Mouse (Mus musculus) hindbrain, embryonic 13.5 days (tissue): ENCODE results near the gene Kptn. TPM values are rescaled to one million over a fixed set of nuclear protein-coding genes. Genes with fewer than 3 reads are reported as not detected.

ENCODE experiments used
- ATAC-seq: fragments of 200-750 bp; cut with Nextera tagmentation; 2 replicates; pipeline ENCODE4 v1.8.0; 2017; ENCODE audit warnings: moderate TSS enrichment; ENCODE audit not compliant: low FRiP score
- H3K27ac ChIP-seq: fragments of 300-500 bp; sonication (generic); 2 replicates; pipeline ENCODE4 v1.5.1; 2015; ENCODE audit warnings: inconsistent platforms, mild to moderate bottlenecking, moderate library complexity
- H3K27me3 ChIP-seq: fragments of 300-500 bp; sonication (generic); 2 replicates; pipeline ENCODE4 v1.6.1; 2015; ENCODE audit warnings: mild to moderate bottlenecking, inconsistent platforms
- H3K36me3 ChIP-seq: fragments of 300-500 bp; sonication (generic); 2 replicates; pipeline ENCODE4 v1.6.1; 2015; ENCODE audit warnings: mild to moderate bottlenecking, inconsistent platforms
- H3K4me1 ChIP-seq: fragments of 300-500 bp; sonication (generic); replicated peaks from 2 replicates; pipeline ENCODE4 v1.6.1; 2015; ENCODE audit warnings: inconsistent platforms
- H3K4me2 ChIP-seq: fragments of 300-500 bp; sonication (generic); 2 replicates; pipeline ENCODE4 v1.6.1; 2015; ENCODE audit warnings: inconsistent platforms, mild to moderate bottlenecking, moderate library complexity
- H3K4me3 ChIP-seq: fragments of 300-500 bp; sonication (generic); 2 replicates; pipeline ENCODE4 v1.5.1; 2015; ENCODE audit warnings: mild to moderate bottlenecking, inconsistent platforms
- H3K9ac ChIP-seq: fragments of 300-500 bp; sonication (generic); 2 replicates; pipeline ENCODE4 v1.6.1; 2015; ENCODE audit warnings: mild to moderate bottlenecking, inconsistent platforms
- H3K9me3 ChIP-seq: fragments of 300-500 bp; sonication (generic); 2 replicates; pipeline ENCODE4 v1.6.1; 2016; ENCODE audit warnings: inconsistent platforms
- WGBS: fragments of 180-500 bp; shearing (Covaris S2); methylation state at CpG from one replicate; pipeline ENCODE4 v1.1.7; 2015; 5-methylcytosine and 5-hydroxymethylcytosine counted together
- polyA plus RNA-seq: library from polyadenylated mRNA; unstranded; fragments of >200 nt; fragmentation: Nextera tagmentation; extraction: Ambion mirVana; gene quantifications from 2 replicates; pipeline ENCODE4 v1.2.1, GENCODE M21; 2015

Gene Kptn
- polyA plus RNA-seq, 1 experiment from 2014 or later, result 37.3 TPM

GRCm38 (mm10) chr7:16173146-16173545, 53.5 kb downstream of the Kptn start:
- Histone ChIP-seq H3K4me2 (peak overlapping the region; percentile 70), H3K36me3 (peaks cover 12% of the 10 kb centered on the region), H3K4me3 (no peak overlapping the region), H3K9ac (peak overlapping the region; percentile 93), H3K4me1 (peaks cover 52% of the 10 kb centered on the region), H3K27me3 (no peaks in the 10 kb centered on the region), H3K9me3 (no peaks in the 10 kb centered on the region), H3K27ac (peak overlapping the region; percentile 93)
- 21% methylated on average over 5 of the region's 5 CpGs for WGBS
- ATAC-seq, result no peak

GRCm38 (mm10) chr7:16174597-16175541, 55.2 kb downstream of the Kptn start, which contains the start of gene Meis3:
Gene Meis3, plus strand, starts transcription at chr7:16175090.
- Histone ChIP-seq H3K4me3 (peak within 1 kb of the TSS; percentile 82), H3K4me1 (peaks cover 52% of the 10 kb centered on the region), H3K4me2 (peak within 1 kb of the TSS; percentile 70), H3K9me3 (no peaks in the 10 kb centered on the region), H3K27ac (peak within 1 kb of the TSS; percentile 93), H3K27me3 (no peaks in the 10 kb centered on the region), H3K36me3 (peaks cover 29% of the 10 kb centered on the region), H3K9ac (peak within 1 kb of the TSS; percentile 93)
- WGBS, result under 1% methylated on average over 42 of the region's 42 CpGs
- peak; percentile 90 for ATAC-seq

GRCm38 (mm10) chr7:16175542-16175931, 55.8 kb downstream of the Kptn start:
- H3K9ac ChIP-seq, result peak overlapping the region; percentile 93
- peaks cover 52% of the 10 kb centered on the region for H3K4me1 ChIP-seq
- 0% methylated on average over 10 of the region's 10 CpGs for WGBS
- H3K4me2 ChIP-seq, result peak overlapping the region; percentile 70
- H3K27ac ChIP-seq, result peak overlapping the region; percentile 93
- no peaks in the 10 kb centered on the region for H3K9me3 ChIP-seq
- H3K36me3 ChIP-seq, result peaks cover 36% of the 10 kb centered on the region
- ATAC-seq, result peak; percentile 40
- H3K27me3 ChIP-seq, result no peaks in the 10 kb centered on the region
- peak overlapping the region; percentile 82 for H3K4me3 ChIP-seq

Other genes with a start within 250 kb of the Kptn start
- gene Crx, start 239.9 kb upstream of the Kptn start, polyA plus RNA-seq, result not detected in 2 replicates
- not detected in 2 replicates for gene Crxos, start 237.3 kb upstream of the Kptn start, polyA plus RNA-seq
- gene Selenow, start 197.5 kb upstream of the Kptn start, polyA plus RNA-seq, result 1,371 and 1,383 TPM in 2 replicates
- 133 and 135 TPM in 2 replicates for gene Nop53, start 173.8 kb upstream of the Kptn start, polyA plus RNA-seq
- gene Ehd2, start 152.3 kb upstream of the Kptn start, polyA plus RNA-seq, result 5.2 and 6.4 TPM in 2 replicates
- gene Bicra, start 72.0 kb upstream of the Kptn start, polyA plus RNA-seq, result 8.2 and 8.4 TPM in 2 replicates
- 0.09 TPM in 2 replicates for gene Zfp541, start 58.1 kb upstream of the Kptn start, polyA plus RNA-seq
- 212 and 237 TPM in 2 replicates for gene Napa, start 21.4 kb upstream of the Kptn start, polyA plus RNA-seq
- 0.96 and 1.1 TPM in 2 replicates for gene Slc8a2, start 9.9 kb downstream of the Kptn start, polyA plus RNA-seq
- gene Meis3, start 55.2 kb downstream of the Kptn start, polyA plus RNA-seq, result 147 and 160 TPM in 2 replicates
- 13.5 and 13.8 TPM in 2 replicates for gene Dhx34, start 102.1 kb downstream of the Kptn start, polyA plus RNA-seq
- 0.08 and 0.14 TPM in 2 replicates for gene C5ar2, start 124.3 kb downstream of the Kptn start, polyA plus RNA-seq
- gene C5ar1, start 139.6 kb downstream of the Kptn start, polyA plus RNA-seq, result 1.7 and 2.3 TPM in 2 replicates
- gene Inafm1, start 153.7 kb downstream of the Kptn start, polyA plus RNA-seq, result 33.4 and 33.8 TPM in 2 replicates
- 23.9 and 27.9 TPM in 2 replicates for gene Ccdc9, start 166.9 kb downstream of the Kptn start, polyA plus RNA-seq
- 24.0 and 24.2 TPM in 2 replicates for gene Bbc3, start 188.5 kb downstream of the Kptn start, polyA plus RNA-seq